Mouse (Mus musculus) forebrain, postnatal 0 days (tissue): ENCODE measurements around the gene Cuedc1. TPM values are rescaled to one million over a fixed set of nuclear protein-coding genes. Genes with fewer than 3 reads are reported as not detected.

Source experiments
- ATAC-seq: fragments of 200-750 bp; cut with Nextera tagmentation; 2 replicates; pipeline ENCODE4 v1.8.0; 2017; ENCODE audit warnings: mild to moderate bottlenecking, moderate library complexity
- DNase-seq: peaks from one replicate; pipeline ENCODE4 v3.0.0-alpha.2; 2015
- H3K27ac ChIP-seq: fragments of 300-500 bp; sonication (generic); 2 replicates; pipeline ENCODE4 v1.5.1; 2014; ENCODE audit warnings: low read depth, mild to moderate bottlenecking, antibody characterized with exemption, low read length, moderate library complexity, mixed read lengths
- H3K27me3 ChIP-seq: fragments of 300-500 bp; sonication (generic); 2 replicates; pipeline ENCODE4 v1.6.1; 2014; ENCODE audit warnings: mild to moderate bottlenecking, low read length, mixed read lengths; ENCODE audit not compliant: insufficient read depth
- H3K36me3 ChIP-seq: fragments of 300-500 bp; sonication (generic); 2 replicates; pipeline ENCODE4 v1.6.1; 2014; ENCODE audit warnings: mild to moderate bottlenecking, moderate library complexity; ENCODE audit not compliant: insufficient read depth
- H3K4me1 ChIP-seq: fragments of 300-500 bp; sonication (generic); 2 replicates; pipeline ENCODE4 v1.6.1; 2014; ENCODE audit warnings: antibody characterized with exemption; ENCODE audit not compliant: insufficient read depth
- H3K4me2 ChIP-seq: fragments of 300-500 bp; sonication (generic); 2 replicates; pipeline ENCODE4 v1.6.1; 2014; ENCODE audit warnings: low read depth, mild to moderate bottlenecking, moderate library complexity
- H3K4me3 ChIP-seq: fragments of 300-500 bp; sonication (generic); 2 replicates; pipeline ENCODE4 v1.5.1; 2014; ENCODE audit warnings: low read depth, low read length, mixed read lengths
- H3K9ac ChIP-seq: fragments of 300-500 bp; sonication (generic); 2 replicates; pipeline ENCODE4 v1.6.1; 2014; ENCODE audit warnings: mild to moderate bottlenecking
- H3K9me3 ChIP-seq: fragments of 300-500 bp; sonication (generic); 2 replicates; pipeline ENCODE4 v1.6.1; 2016; ENCODE audit warnings: low read length
- CTCF ChIP-seq: sonication (generic); IDR thresholded peaks from 2 replicates; pipeline ENCODE4 v1.5.1; 2016; ENCODE audit warnings: antibody characterized with exemption, control low read depth, low read depth
- WGBS: fragments of 180-500 bp; shearing (Covaris S2); extraction: QIAGEN DNeasy Blood & Tissue Kit; methylation state at CpG from one replicate; pipeline ENCODE4 v1.1.7; 2014; 5-methylcytosine and 5-hydroxymethylcytosine counted together
- polyA plus RNA-seq: library from polyadenylated mRNA; unstranded; fragments of >200 nt; fragmentation: Nextera tagmentation; extraction: Ambion mirVana; gene quantifications from 2 replicates; pipeline ENCODE4 v1.2.1, GENCODE M21; 2015
- total RNA-seq: library from RNA; depleted of rRNA; stranded (reverse); fragments of >200 nt; gene quantifications from 2 replicates; pipeline ENCODE4 v1.2.3, GENCODE M21; 2014

Cuedc1 gene
- total and polyA plus RNA-seq, 2 experiments from 2014 or later: 34.6 to 34.7 TPM

- ATAC-seq (no peak), DNase-seq (no peak)
- no peaks in the 10 kb centered on the region for H3K27me3 ChIP-seq
- no peak overlapping the region for H3K27ac ChIP-seq
- peaks cover 49% of the 10 kb centered on the region for H3K36me3 ChIP-seq
- 78% methylated on average over 6 of the region's 6 CpGs for WGBS
- no peak overlapping the region for H3K4me3 ChIP-seq
- H3K4me2 ChIP-seq: no peak overlapping the region
- H3K9me3 ChIP-seq: no peaks in the 10 kb centered on the region
- no peak for TF ChIP-seq CTCF
- no peak overlapping the region for H3K9ac ChIP-seq
- peaks cover 6% of the 10 kb centered on the region; the same call in 1 of the 2 replicates for H3K4me1 ChIP-seq
Observed at GRCm38 (mm10) chr11:88083699-88084098, 14.2 kb upstream of the Cuedc1 start.

- no peak for TF ChIP-seq CTCF
- DNase-seq: peak; percentile 94
- ATAC-seq: peak; percentile 100
- Histone ChIP-seq H3K27me3 (no peaks in the 10 kb centered on the region), H3K36me3 (peaks cover 16% of the 10 kb centered on the region), H3K4me2 (peak overlapping the region; percentile 55), H3K27ac (peak overlapping the region; percentile 55), H3K4me1 (peaks cover 6% of the 10 kb centered on the region; the same call in 1 of the 2 replicates), H3K9ac (no peak overlapping the region; the same call in 1 of the 2 replicates), H3K9me3 (no peaks in the 10 kb centered on the region), H3K4me3 (peak overlapping the region; percentile 30)
- WGBS: 5% methylated on average over 25 of the region's 25 CpGs
Observed at GRCm38 (mm10) chr11:88086737-88087627, 10.9 kb upstream of the Cuedc1 start.

- DNase-seq (no peak), ATAC-seq (no peak)
- Histone ChIP-seq H3K4me3 (no peak overlapping the region), H3K36me3 (0 out of 2 replicates have a peak, but pooled peaks cover 3% of the 10 kb centered on the region), H3K9me3 (no peaks in the 10 kb centered on the region), H3K4me1 (peaks cover 6% of the 10 kb centered on the region; the same call in 1 of the 2 replicates), H3K27me3 (no peaks in the 10 kb centered on the region), H3K27ac (no peak overlapping the region), H3K4me2 (no peak overlapping the region), H3K9ac (no peak overlapping the region)
- 77% methylated on average over 5 of the region's 5 CpGs for WGBS
- no peak for TF ChIP-seq CTCF
Observed at GRCm38 (mm10) chr11:88089150-88089549, 8.7 kb upstream of the Cuedc1 start.

- no peak overlapping the region for H3K4me3 ChIP-seq
- H3K9ac ChIP-seq: no peak overlapping the region
- no peaks in the 10 kb centered on the region for H3K27me3 ChIP-seq
- 73% methylated on average over 5 of the region's 5 CpGs for WGBS
- H3K27ac ChIP-seq: no peak overlapping the region
- DNase-seq: no peak
- no peak overlapping the region for H3K4me2 ChIP-seq
- ATAC-seq: no peak
- H3K36me3 ChIP-seq: no peaks in the 10 kb centered on the region
- peaks cover 6% of the 10 kb centered on the region; the same call in 1 of the 2 replicates for H3K4me1 ChIP-seq
- no peak for TF ChIP-seq CTCF
- no peaks in the 10 kb centered on the region for H3K9me3 ChIP-seq
Observed at GRCm38 (mm10) chr11:88090293-88090692, 7.6 kb upstream of the Cuedc1 start.

GRCm38 (mm10) chr11:88091949-88092348 is 5.9 kb upstream of the Cuedc1 start:
- Histone ChIP-seq H3K27ac (no peak overlapping the region), H3K4me2 (no peak overlapping the region), H3K9ac (no peak overlapping the region), H3K4me3 (no peak overlapping the region), H3K36me3 (no peaks in the 10 kb centered on the region), H3K9me3 (no peaks in the 10 kb centered on the region), H3K4me1 (peaks cover 6% of the 10 kb centered on the region; the same call in 1 of the 2 replicates), H3K27me3 (no peaks in the 10 kb centered on the region)
- WGBS: 100% methylated on average over 1 of the region's 1 CpGs
- ATAC-seq: no peak
- no peak for DNase-seq
- no peak for TF ChIP-seq CTCF

- TF ChIP-seq CTCF: no peak
Observed at GRCm38 (mm10) chr11:88097173-88097572, 685 bp upstream of the Cuedc1 start.

More at GRCm38 (mm10) chr11:88097173-88097572, 685 bp upstream of the Cuedc1 start:
- H3K4me2 ChIP-seq: no peak overlapping the region
- no peak for DNase-seq
- H3K27ac ChIP-seq: no peak overlapping the region
- no peaks in the 10 kb centered on the region for H3K36me3 ChIP-seq
- no peak overlapping the region for H3K9ac ChIP-seq
- H3K27me3 ChIP-seq: no peaks in the 10 kb centered on the region
- ATAC-seq: no peak
- H3K9me3 ChIP-seq: no peaks in the 10 kb centered on the region
- WGBS: 32% methylated on average over 4 of the region's 4 CpGs
- H3K4me3 ChIP-seq: no peak overlapping the region
- peaks cover 8% of the 10 kb centered on the region; the same call in 1 of the 2 replicates for H3K4me1 ChIP-seq
